Comparison of ENCODE assay signal across 10 mouse cellular contexts in genomic region chr5:36075172-36076074, GRCm38 (mm10).
DNase-seq lines count a peak whose midpoint lies in the region; ATAC-seq lines count a peak whose summit lies in the region.
"Had no signal": no experiment of that assay in that cellular context is flagged by ENCODE, and none has a peak within 500 bp of the region (broad histone marks: within the 10 kb centered on the region; RNA-seq: fewer than 3 reads in every experiment).

No protein-coding gene starts in this region.

- ATAC-seq in neural tube, embryonic 13.5 days (ENCODE audit: low read depth) = 0 out of 2 replicates have a peak, but pooled peaks have one; percentile 48
- peak; percentile 54; the same call in 1 of the 2 replicates for ATAC-seq in kidney, embryonic 14.5 days (ENCODE audit: low FRiP score, low TSS enrichment)
- peak; percentile 68; the same call in 1 of the 2 replicates for ATAC-seq in neural tube, embryonic 15.5 days (ENCODE audit: low FRiP score)

- H3K4me2 ChIP-seq in neural tube, embryonic 13.5 days = no peak overlapping the region
- no peak overlapping the region for H3K4me2 ChIP-seq in kidney, embryonic 14.5 days (replicated peaks; ENCODE audit: low read depth, low read length)
- H3K4me2 ChIP-seq in neural tube, embryonic 15.5 days = no peak overlapping the region
- H3K4me2 ChIP-seq: embryonic facial prominence, embryonic 12.5 days had no signal

- 0 out of 2 replicates have a peak, but pooled peaks cover 6% of the 10 kb centered on the region for H3K9me3 ChIP-seq in neural tube, embryonic 13.5 days
- H3K9me3 ChIP-seq in kidney, embryonic 14.5 days (ENCODE audit: control insufficient read depth, low read length) = no peaks in the 10 kb centered on the region
- no peaks in the 10 kb centered on the region for H3K9me3 ChIP-seq in neural tube, embryonic 15.5 days (replicated peaks)
- H3K9me3 ChIP-seq: embryonic facial prominence, embryonic 12.5 days had no signal

- peaks cover 12% of the 10 kb centered on the region for H3K4me1 ChIP-seq in neural tube, embryonic 13.5 days (replicated peaks)
- H3K4me1 ChIP-seq in kidney, embryonic 14.5 days (ENCODE audit: control insufficient read depth, insufficient read depth, low read length) = peaks cover 6% of the 10 kb centered on the region; the same call in 1 of the 2 replicates
- H3K4me1 ChIP-seq in neural tube, embryonic 15.5 days = peaks cover 7% of the 10 kb centered on the region
- H3K4me1 ChIP-seq: embryonic facial prominence, embryonic 12.5 days had no signal

- intact Hi-C loops in gastrocnemius, postnatal 36 days (cut with DNase I) = no loop called here

- WGBS in neural tube, embryonic 13.5 days = 33% methylated on average over 5 of the region's 5 CpGs
- 24% methylated on average over 5 of the region's 5 CpGs for WGBS in kidney, embryonic 14.5 days
- 25% methylated on average over 5 of the region's 5 CpGs for WGBS in neural tube, embryonic 15.5 days

- no peak overlapping the region for H3K4me3 ChIP-seq in neural tube, embryonic 13.5 days
- H3K4me3 ChIP-seq in kidney, embryonic 14.5 days (ENCODE audit: low read length) = no peak overlapping the region
- no peak overlapping the region for H3K4me3 ChIP-seq in neural tube, embryonic 15.5 days (replicated peaks)
- H3K4me3 ChIP-seq: embryonic facial prominence, embryonic 12.5 days had no signal

- no peaks in the 10 kb centered on the region for H3K36me3 ChIP-seq in neural tube, embryonic 13.5 days
- no peaks in the 10 kb centered on the region for H3K36me3 ChIP-seq in kidney, embryonic 14.5 days (ENCODE audit: control insufficient read depth, insufficient read depth, low read length)
- no peaks in the 10 kb centered on the region for H3K36me3 ChIP-seq in neural tube, embryonic 15.5 days
- H3K36me3 ChIP-seq: embryonic facial prominence, embryonic 12.5 days had no signal

- no peak overlapping the region for H3K9ac ChIP-seq in neural tube, embryonic 13.5 days
- no peak overlapping the region for H3K9ac ChIP-seq in kidney, embryonic 14.5 days (ENCODE audit: low read depth, low read length)
- no peak overlapping the region for H3K9ac ChIP-seq in neural tube, embryonic 15.5 days (replicated peaks)
- H3K9ac ChIP-seq: embryonic facial prominence, embryonic 12.5 days; liver, embryonic 14.5 days had no signal

- no peak overlapping the region for H3K27ac ChIP-seq in neural tube, embryonic 13.5 days (replicated peaks)
- H3K27ac ChIP-seq in kidney, embryonic 14.5 days (ENCODE audit: low read depth, low read length) = no peak overlapping the region
- H3K27ac ChIP-seq in neural tube, embryonic 15.5 days (replicated peaks) = no peak overlapping the region
- H3K27ac ChIP-seq: embryonic facial prominence, embryonic 12.5 days; liver, embryonic 14.5 days had no signal

- no peak for DNase-seq in neural tube, embryonic 10.5 days (ENCODE audit: extremely low spot score, low spot score)
- peak; percentile 36 to 51 for DNase-seq in gastrocnemius, postnatal 36 days
- DNase-seq in spleen, postnatal 36 days (ENCODE audit: low spot score in 2 of 2) = no peak
- DNase-seq in left cerebral cortex, adult 9 months (ENCODE audit: low spot score in 2 of 2) = no peak
- no peak for DNase-seq in frontal cortex, postnatal 14 days (ENCODE audit: low spot score in 2 of 2)

- peaks cover 23% of the 10 kb centered on the region for H3K27me3 ChIP-seq in neural tube, embryonic 13.5 days
- H3K27me3 ChIP-seq in kidney, embryonic 14.5 days (ENCODE audit: control insufficient read depth, insufficient read depth, low read length) = no peaks in the 10 kb centered on the region; the same call in 1 of the 2 replicates
- H3K27me3 ChIP-seq in neural tube, embryonic 15.5 days (replicated peaks) = no peaks in the 10 kb centered on the region; the same call in 1 of the 2 replicates
- H3K27me3 ChIP-seq: embryonic facial prominence, embryonic 12.5 days had no signal

Comparison
In these comparisons a context has a peak if more than half of its experiments do, and no peak if none do; other contexts are left out.
1. DNase-seq: peak in gastrocnemius, postnatal 36 days (2 of 2); none in neural tube, embryonic 10.5 days (single experiment), spleen, postnatal 36 days (0 of 2), left cerebral cortex, adult 9 months (0 of 2) and frontal cortex, postnatal 14 days (0 of 2).
2. Peak in every context shown above with its lines, with median percentiles within 50 percentile points of each other: ATAC-seq.